Mouse (Mus musculus) ES-E14 (cell line): ENCODE measurements around the gene Plg. TPM values are rescaled to one million over a fixed set of nuclear protein-coding genes. Genes with fewer than 3 reads are reported as not detected.

Experiments
- DNase-seq: peaks from one replicate; pipeline ENCODE4 v3.0.0-alpha.2; 2013; ENCODE audit warnings: low read depth, low spot score
- H3K27ac ChIP-seq: 2 replicates; pipeline ENCODE4 v1.5.1; 2012; ENCODE audit warnings: low read depth, mild to moderate bottlenecking, low read length, moderate library complexity, mixed read lengths; ENCODE audit not compliant: poor library complexity, insufficient read depth, severe bottlenecking
- H3K36me3 ChIP-seq: 2 replicates; pipeline ENCODE4 v1.6.1; 2012; ENCODE audit warnings: mild to moderate bottlenecking, low read length, moderate library complexity, mixed read lengths; ENCODE audit not compliant: control insufficient read depth, poor library complexity, insufficient read depth, severe bottlenecking
- H3K4me1 ChIP-seq, 2 experiments: fragments of 150-350 bp in 1 of 2; sonication (generic) in 1 of 2; 2 replicates each; pipeline ENCODE4 v1.6.1; 2012; ENCODE audit warnings: low read length in 2 of 2, mild to moderate bottlenecking in 1 of 2, mixed read lengths in 1 of 2; ENCODE audit not compliant: control insufficient read depth in 2 of 2, insufficient read depth in 2 of 2, poor library complexity in 1 of 2
- H3K4me3 ChIP-seq, 2 experiments: fragments of 150-350 bp in 1 of 2; sonication (generic) in 1 of 2; 2 replicates each; pipeline ENCODE4 v1.5.1; 2012; ENCODE audit warnings: low read length in 2 of 2, low read depth in 1 of 2, mild to moderate bottlenecking in 1 of 2, mixed read lengths in 1 of 2; ENCODE audit not compliant: insufficient read depth in 1 of 2, poor library complexity in 1 of 2, severe bottlenecking in 1 of 2
- H3K9ac ChIP-seq: 2 replicates; pipeline ENCODE4 v1.6.1; 2012; ENCODE audit warnings: low read depth, mild to moderate bottlenecking, low read length, mixed read lengths; ENCODE audit not compliant: poor library complexity, insufficient read depth, severe bottlenecking
- H3K9me3 ChIP-seq: fragments of 150-350 bp; sonication (generic); 2 replicates; pipeline ENCODE4 v1.6.1; 2012; ENCODE audit warnings: low read depth, mild to moderate bottlenecking, low read length; ENCODE audit not compliant: control insufficient read depth, insufficient read depth
- CHD2 ChIP-seq: IDR thresholded peaks from 2 replicates; pipeline ENCODE4 v1.6.1; 2014; ENCODE audit warnings: mild to moderate bottlenecking, low read depth, low read length, inconsistent platforms
- HCFC1 ChIP-seq: IDR thresholded peaks from 2 replicates; pipeline ENCODE4 v1.6.1; 2012; ENCODE audit warnings: low read length, inconsistent platforms, borderline replicate concordance; ENCODE audit not compliant: insufficient read depth
- MAFK ChIP-seq: IDR thresholded peaks from 2 replicates; pipeline ENCODE4 v1.6.1; 2014; ENCODE audit warnings: mild to moderate bottlenecking, low read depth, low read length, inconsistent platforms; ENCODE audit not compliant: insufficient read depth
- ZC3H11A ChIP-seq: IDR thresholded peaks from 2 replicates; pipeline ENCODE4 v1.6.1; 2012; ENCODE audit warnings: low read depth, mild to moderate bottlenecking, inconsistent platforms, low read length, borderline replicate concordance
- ZNF384 ChIP-seq: IDR thresholded peaks from 2 replicates; pipeline ENCODE4 v1.6.1; 2012; ENCODE audit warnings: low read depth, low read length, inconsistent platforms
- in situ Hi-C, 2 experiments: fragments of 600-800 bp; cut with MboI; formaldehyde crosslinking; loops; one replicate each; pipeline ENCODE4 v1.15.1; 2025; ENCODE audit warnings: low sequenced_read_pairs in 2 of 2, inconsistent platforms in 1 of 2; ENCODE audit not compliant: unreplicated experiment in 2 of 2
- total RNA-seq: library from RNA; depleted of rRNA; stranded (reverse); fragments of 300-350 nt; gene quantifications from 2 replicates; pipeline ENCODE4 v1.2.3, GENCODE M21; 2012; rRNA removed

Plg gene
- total RNA-seq = not detected in 2 replicates

GRCm38 (mm10) chr17:12377981-12378705, at the start of gene Plg:
TSS of gene Plg (plus strand) at chr17:12378608.
- H3K4me1 ChIP-seq = no peaks in the 10 kb centered on the region
- DNase-seq = no peak
- H3K9me3 ChIP-seq = no peaks in the 10 kb centered on the region
- no peaks in the 10 kb centered on the region for H3K36me3 ChIP-seq
- no peak within 1 kb of the TSS for H3K27ac ChIP-seq
- no peak within 1 kb of the TSS for H3K9ac ChIP-seq
- TF ChIP-seq ZNF384 (no peak), ZC3H11A (no peak), CHD2 (no peak)
- in situ Hi-C loops = no loop called here
- no peak within 1 kb of the TSS for H3K4me3 ChIP-seq

- Histone ChIP-seq H3K36me3 (no peaks in the 10 kb centered on the region), H3K9ac (no peak overlapping the region), H3K9me3 (no peaks in the 10 kb centered on the region), H3K27ac (no peak overlapping the region), H3K4me1 (no peaks in the 10 kb centered on the region), H3K4me3 (no peak overlapping the region)
- TF ChIP-seq HCFC1 = no peak
- no peak for TF ChIP-seq CHD2
- no peak for TF ChIP-seq ZC3H11A
- TF ChIP-seq ZNF384 = no peak
- no peak for TF ChIP-seq MAFK
- in situ Hi-C loops = no loop called here
- DNase-seq = no peak
Observed at GRCm38 (mm10) chr17:12335115-12335514, 43.3 kb upstream of the Plg start.

GRCm38 (mm10) chr17:12336073-12336868, 42.1 kb upstream of the Plg start:
- Histone ChIP-seq H3K36me3 (no peaks in the 10 kb centered on the region), H3K9ac (no peak overlapping the region), H3K4me3 (no peak overlapping the region), H3K27ac (no peak overlapping the region), H3K9me3 (no peaks in the 10 kb centered on the region), H3K4me1 (no peaks in the 10 kb centered on the region)
- no peak for DNase-seq
- no peak for TF ChIP-seq ZNF384
- TF ChIP-seq ZC3H11A = no peak
- TF ChIP-seq CHD2 = no peak
- TF ChIP-seq HCFC1 = no peak
- no peak for TF ChIP-seq MAFK
- in situ Hi-C loops = no loop called here

- DNase-seq = no peak
- H3K36me3 ChIP-seq = no peaks in the 10 kb centered on the region
Observed at GRCm38 (mm10) chr17:12337156-12337555, 41.3 kb upstream of the Plg start.

More at GRCm38 (mm10) chr17:12337156-12337555, 41.3 kb upstream of the Plg start:
- Histone ChIP-seq H3K4me1 (no peaks in the 10 kb centered on the region), H3K9ac (no peak overlapping the region), H3K9me3 (no peaks in the 10 kb centered on the region), H3K27ac (no peak overlapping the region), H3K4me3 (no peak overlapping the region)
- TF ChIP-seq ZNF384 (no peak), HCFC1 (no peak), MAFK (no peak), CHD2 (no peak)
- in situ Hi-C loops = no loop called here
